8 mouse cellular contexts compared by ENCODE assay signal in genomic region chr2:32449761-32450754, GRCm38 (mm10). TPM values are rescaled to one million over a fixed set of nuclear protein-coding genes. Genes with fewer than 3 reads are reported as not detected.
DNase-seq lines count a peak whose midpoint lies in the region; ATAC-seq and TF ChIP-seq lines count a peak whose summit lies in the region.

Naif1 (plus strand) TSS chr2:32450457.

- peak within 1 kb of the TSS; percentile 77 for H3K4me3 ChIP-seq in heart, embryonic 15.5 days
- H3K4me3 ChIP-seq in G1E (ENCODE audit: low read depth, low read length), result peak within 1 kb of the TSS; percentile 81
- peak within 1 kb of the TSS; percentile 85 for H3K4me3 ChIP-seq in forebrain, embryonic 12.5 days (replicated peaks)
- peak within 1 kb of the TSS; percentile 86 for H3K4me3 ChIP-seq in limb, embryonic 12.5 days (replicated peaks)
- H3K4me3 ChIP-seq in neural tube, embryonic 15.5 days (replicated peaks), result peak within 1 kb of the TSS; percentile 81

- H3K27ac ChIP-seq in heart, embryonic 15.5 days, result peak within 1 kb of the TSS; percentile 94
- H3K27ac ChIP-seq in forebrain, embryonic 12.5 days, result peak within 1 kb of the TSS; percentile 96
- H3K27ac ChIP-seq in limb, embryonic 12.5 days, result peak within 1 kb of the TSS; percentile 91
- peak within 1 kb of the TSS; percentile 96 for H3K27ac ChIP-seq in neural tube, embryonic 15.5 days (replicated peaks)

- H3K36me3 ChIP-seq in heart, embryonic 15.5 days, result no peaks in the 10 kb centered on the region
- peaks cover 42% of the 10 kb centered on the region for H3K36me3 ChIP-seq in G1E (replicated peaks)
- H3K36me3 ChIP-seq in forebrain, embryonic 12.5 days (replicated peaks), result peaks cover 3% of the 10 kb centered on the region; the same call in 1 of the 2 replicates
- peaks cover 9% of the 10 kb centered on the region; the same call in 1 of the 2 replicates for H3K36me3 ChIP-seq in limb, embryonic 12.5 days
- H3K36me3 ChIP-seq in neural tube, embryonic 15.5 days, result peaks cover 1% of the 10 kb centered on the region; the same call in 1 of the 2 replicates

- ATAC-seq in heart, embryonic 15.5 days (replicated peaks; ENCODE audit: insufficient number of reproducible peaks, insufficient read depth, low FRiP score, low read depth), result no peak
- ATAC-seq in G1E (ENCODE audit: extremely low read depth, insufficient number of reproducible peaks, low FRiP score, poor library complexity, severe bottlenecking), result no peak
- ATAC-seq in forebrain, embryonic 12.5 days (ENCODE audit: low FRiP score), result no peak
- ATAC-seq in limb, embryonic 12.5 days (ENCODE audit: insufficient number of reproducible peaks, insufficient read depth, low FRiP score, low TSS enrichment, low read depth), result no peak
- ATAC-seq in neural tube, embryonic 15.5 days (ENCODE audit: low FRiP score), result no peak

- peak within 1 kb of the TSS; percentile 75 for H3K9ac ChIP-seq in heart, embryonic 15.5 days
- peak within 1 kb of the TSS; percentile 84 for H3K9ac ChIP-seq in forebrain, embryonic 12.5 days
- H3K9ac ChIP-seq in limb, embryonic 12.5 days (replicated peaks), result peak within 1 kb of the TSS; percentile 77
- peak within 1 kb of the TSS; percentile 75 for H3K9ac ChIP-seq in neural tube, embryonic 15.5 days (replicated peaks)

- DNase-seq in heart, postnatal 14 days, result no peak
- DNase-seq in G1E (ENCODE audit: low spot score), result peak; percentile 14
- DNase-seq in embryo, embryonic 9.5 days (ENCODE audit: extremely low spot score), result no peak
- no peak for DNase-seq in spleen, adult 18-20 months

- no peaks in the 10 kb centered on the region for H3K9me3 ChIP-seq in heart, embryonic 15.5 days (replicated peaks)
- no peaks in the 10 kb centered on the region for H3K9me3 ChIP-seq in G1E (replicated peaks)
- H3K9me3 ChIP-seq in forebrain, embryonic 12.5 days, result no peaks in the 10 kb centered on the region
- no peaks in the 10 kb centered on the region for H3K9me3 ChIP-seq in limb, embryonic 12.5 days
- no peaks in the 10 kb centered on the region for H3K9me3 ChIP-seq in neural tube, embryonic 15.5 days (replicated peaks)

- no peaks in the 10 kb centered on the region for H3K27me3 ChIP-seq in heart, embryonic 15.5 days
- H3K27me3 ChIP-seq in G1E (ENCODE audit: insufficient read depth, low read length), result no peaks in the 10 kb centered on the region
- H3K27me3 ChIP-seq in forebrain, embryonic 12.5 days, result no peaks in the 10 kb centered on the region
- no peaks in the 10 kb centered on the region for H3K27me3 ChIP-seq in limb, embryonic 12.5 days
- no peaks in the 10 kb centered on the region for H3K27me3 ChIP-seq in neural tube, embryonic 15.5 days (replicated peaks)

- peak within 1 kb of the TSS; percentile 84 for H3K4me2 ChIP-seq in heart, embryonic 15.5 days
- peak within 1 kb of the TSS; percentile 71 for H3K4me2 ChIP-seq in forebrain, embryonic 12.5 days
- H3K4me2 ChIP-seq in limb, embryonic 12.5 days, result peak within 1 kb of the TSS; percentile 86
- H3K4me2 ChIP-seq in neural tube, embryonic 15.5 days, result peak within 1 kb of the TSS; percentile 79

- intact Hi-C loops in heart, postnatal 14 days (cut with DNase I), result loop anchor here (2.0 kb wide), 1 partner anchor 27 kb away; no protein-coding TSS in a partner anchor

- 75% methylated on average over 15 of the region's 15 CpGs for WGBS in heart, embryonic 15.5 days
- 84% methylated on average over 15 of the region's 15 CpGs for WGBS in forebrain, embryonic 12.5 days
- WGBS in limb, embryonic 12.5 days, result 84% methylated on average over 15 of the region's 15 CpGs
- 77% methylated on average over 15 of the region's 15 CpGs for WGBS in neural tube, embryonic 15.5 days

- TF ChIP-seq CTCF in G1E (IDR thresholded peaks at IDR 0.05; ENCODE audit: low read depth, low read length), result no peak

- peaks cover 57% of the 10 kb centered on the region for H3K4me1 ChIP-seq in heart, embryonic 15.5 days (replicated peaks)
- peaks cover 57% of the 10 kb centered on the region for H3K4me1 ChIP-seq in G1E (ENCODE audit: insufficient read depth, low read depth, low read length)
- peaks cover 39% of the 10 kb centered on the region for H3K4me1 ChIP-seq in forebrain, embryonic 12.5 days
- peaks cover 36% of the 10 kb centered on the region for H3K4me1 ChIP-seq in limb, embryonic 12.5 days (replicated peaks)
- peaks cover 42% of the 10 kb centered on the region for H3K4me1 ChIP-seq in neural tube, embryonic 15.5 days

RNA-seq across cellular contexts. Expression of gene Naif1, which starts in this region (rescaled TPM):
- 4.0 and 5.1 TPM in 2 replicates for polyA plus RNA-seq in heart, embryonic 15.5 days (2015; fragmentation: Nextera tagmentation; extraction: Ambion mirVana)
- total RNA-seq in heart, postnatal 14 days (2021), result 1 to 10 TPM; 3.1 to 3.4 TPM
- 3.9 and 4.2 TPM in 2 replicates for total RNA-seq in G1E (2014; fragmentation: Nextera tagmentation)
- total RNA-seq in G1E (2017), result 3.8 and 4.0 TPM in 2 replicates
- polyA plus RNA-seq in G1E (2012), result 6.9 and 8.1 TPM in 2 replicates
- 6.1 and 6.2 TPM in 2 replicates for polyA plus RNA-seq in forebrain, embryonic 12.5 days (2016; fragmentation: Nextera tagmentation; extraction: Ambion mirVana)
- polyA plus RNA-seq in limb, embryonic 12.5 days (2016; fragmentation: Nextera tagmentation; extraction: Ambion mirVana), result 5.1 and 5.6 TPM in 2 replicates
- 4.4 and 5.3 TPM in 2 replicates for polyA plus RNA-seq in neural tube, embryonic 15.5 days (2015; fragmentation: Nextera tagmentation; extraction: Ambion mirVana)
